Mouse (Mus musculus) lung, postnatal 10 days (tissue): Measurements from ENCODE around the gene Spc25.

Experiments used
- DNase-seq: peaks from one replicate; pipeline ENCODE4 v3.0.0; 2021

Spc25 gene

DNA sequence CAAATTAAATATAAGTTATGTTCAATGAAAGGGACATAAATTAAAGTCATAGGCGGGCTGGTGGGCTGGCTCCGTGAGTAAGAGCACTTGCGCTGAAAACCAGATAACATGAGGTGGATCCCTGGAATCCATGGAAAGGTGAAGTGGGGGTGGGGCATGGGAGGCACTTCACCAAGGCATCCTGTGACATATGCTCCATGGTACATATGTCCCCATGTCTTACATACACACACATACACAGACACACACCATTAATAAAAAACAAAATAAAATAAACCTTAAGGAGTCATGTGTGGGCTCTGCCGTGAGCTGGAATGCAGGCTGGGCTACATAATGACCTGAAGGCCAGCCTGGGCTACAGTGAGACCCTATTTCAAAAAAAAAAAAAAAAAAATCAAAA lies 26.3 kb downstream of the Spc25 start:
- DNase-seq, result no peak

DNA sequence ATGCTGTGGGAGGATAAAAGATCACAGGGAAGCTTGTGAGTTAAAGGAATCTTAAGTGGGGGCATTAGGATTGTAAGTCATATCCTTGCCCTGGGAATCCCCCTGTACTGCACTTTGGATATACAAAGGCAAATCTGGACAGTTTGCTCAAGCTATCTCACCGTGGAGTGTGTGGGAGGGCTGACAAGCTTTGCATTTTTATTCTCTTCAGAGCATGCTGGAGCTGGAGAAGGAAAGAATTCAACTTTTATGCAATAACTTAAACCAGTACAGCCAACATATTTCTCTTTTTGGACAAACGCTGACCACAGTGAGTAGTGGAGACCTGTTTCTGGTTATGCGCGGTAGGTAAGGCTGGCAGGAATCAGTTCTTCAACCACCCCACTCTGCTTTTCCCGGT lies 30.7 kb downstream of the Spc25 start:
- no peak for DNase-seq

DNA sequence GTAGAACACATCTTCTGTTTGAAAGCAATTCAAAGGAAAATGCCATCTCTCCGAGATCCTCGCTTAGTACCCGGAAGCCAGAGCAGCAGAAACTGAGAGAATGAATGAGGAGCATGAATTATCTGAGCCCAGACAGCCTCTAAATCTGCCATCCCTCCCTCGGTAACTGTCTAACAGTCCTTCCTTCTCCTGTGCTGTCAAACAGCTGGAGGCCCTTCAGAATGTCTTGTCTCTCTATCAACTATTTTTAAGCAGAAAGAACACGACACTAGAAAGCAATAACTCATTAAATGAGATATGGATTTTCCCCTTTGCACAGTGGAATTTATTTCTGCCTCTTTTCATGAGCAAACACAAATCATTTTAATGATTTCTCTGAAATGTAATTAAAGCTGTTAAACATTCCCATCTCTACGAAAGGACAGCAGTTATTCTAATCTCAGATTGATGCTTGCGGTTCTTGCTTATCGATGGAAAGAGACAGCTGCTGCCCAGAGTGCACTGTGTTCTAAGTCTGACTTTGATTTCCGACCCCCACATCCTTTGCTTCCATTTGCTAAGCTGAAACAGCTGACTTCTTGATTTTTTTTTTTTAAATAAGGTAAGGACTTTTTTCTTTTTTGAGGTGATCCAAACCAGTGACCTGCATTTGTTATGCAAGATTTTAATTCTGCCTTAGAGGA lies 35.5 kb downstream of the Spc25 start:
- no peak for DNase-seq

DNA sequence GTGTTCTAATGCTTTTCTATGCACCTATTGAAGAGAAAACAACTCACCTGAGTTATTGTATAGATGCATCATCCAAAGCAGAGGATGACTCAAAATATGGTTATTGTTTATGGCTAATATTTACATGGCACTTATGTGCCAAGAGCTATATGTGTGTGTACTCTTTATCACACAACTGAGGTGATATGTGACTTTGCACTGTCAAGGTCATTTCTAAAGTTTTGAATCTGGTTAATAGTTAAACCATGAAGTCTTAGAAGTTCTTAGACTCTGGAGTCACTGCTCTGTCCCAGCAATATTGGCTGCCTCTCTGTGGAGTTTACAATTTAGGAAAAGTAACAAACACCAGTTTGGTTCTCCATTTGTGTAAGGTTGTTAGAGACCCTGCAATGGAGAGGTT lies 47.1 kb downstream of the Spc25 start:
- no peak for DNase-seq

DNA sequence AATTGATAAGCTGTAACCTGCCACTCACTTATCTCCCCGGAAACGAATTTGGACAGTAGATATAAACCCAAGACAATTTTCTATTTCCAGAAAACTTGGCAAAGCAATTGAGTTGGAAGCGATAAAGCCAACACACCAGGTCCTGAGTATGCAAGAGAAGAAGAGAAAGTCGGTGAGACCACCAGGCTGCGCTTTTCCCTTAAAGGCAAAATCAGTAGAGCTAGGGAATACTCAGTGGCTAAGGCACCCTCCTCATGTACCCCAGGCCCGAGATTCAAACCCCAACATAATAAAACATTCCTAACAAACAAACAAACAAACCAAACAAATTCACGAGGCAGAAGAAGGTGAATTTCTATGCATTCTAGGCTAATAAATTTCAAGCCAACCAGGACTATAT lies 49.7 kb downstream of the Spc25 start:
- DNase-seq, result no peak

DNA sequence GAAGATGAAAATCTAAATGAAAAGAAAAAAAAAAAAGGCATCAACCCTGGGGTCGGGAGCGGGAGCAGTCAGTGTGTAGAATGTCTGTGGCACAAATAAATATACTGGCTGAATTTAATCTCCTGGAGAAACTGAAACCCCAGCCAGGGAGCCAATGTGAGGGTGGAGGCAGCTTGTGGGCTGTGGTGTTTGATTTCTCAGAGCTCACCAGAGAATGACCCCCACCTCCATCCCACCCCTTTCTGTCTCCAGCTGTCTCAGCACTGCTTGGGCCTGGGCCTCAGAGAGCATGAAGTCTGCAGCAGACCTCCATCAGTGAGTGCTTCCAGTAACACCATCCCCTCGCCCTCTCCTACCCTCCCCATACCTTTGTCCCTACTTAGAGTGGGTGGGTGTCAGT lies 50.1 kb downstream of the Spc25 start:
- no peak for DNase-seq

DNA sequence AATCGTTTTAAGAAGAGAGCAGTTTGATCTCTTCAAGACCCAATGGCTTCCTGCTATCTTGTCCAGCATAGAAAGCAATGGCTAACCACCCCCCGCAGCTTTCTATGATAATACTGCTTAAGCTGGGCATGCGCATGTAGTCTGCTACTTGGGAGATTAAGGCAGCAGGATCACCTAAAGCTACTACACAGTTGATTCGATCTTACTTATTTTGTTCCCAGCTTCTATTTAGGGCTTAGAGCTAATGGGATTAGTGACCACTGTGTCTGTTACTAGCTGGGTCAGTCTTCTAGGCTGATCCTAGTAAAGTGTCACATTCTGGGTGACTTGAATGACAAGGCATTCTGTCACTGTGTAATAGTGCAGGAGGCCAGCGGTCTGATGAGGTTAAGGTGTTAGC lies 55.2 kb downstream of the Spc25 start:
- no peak for DNase-seq

DNA sequence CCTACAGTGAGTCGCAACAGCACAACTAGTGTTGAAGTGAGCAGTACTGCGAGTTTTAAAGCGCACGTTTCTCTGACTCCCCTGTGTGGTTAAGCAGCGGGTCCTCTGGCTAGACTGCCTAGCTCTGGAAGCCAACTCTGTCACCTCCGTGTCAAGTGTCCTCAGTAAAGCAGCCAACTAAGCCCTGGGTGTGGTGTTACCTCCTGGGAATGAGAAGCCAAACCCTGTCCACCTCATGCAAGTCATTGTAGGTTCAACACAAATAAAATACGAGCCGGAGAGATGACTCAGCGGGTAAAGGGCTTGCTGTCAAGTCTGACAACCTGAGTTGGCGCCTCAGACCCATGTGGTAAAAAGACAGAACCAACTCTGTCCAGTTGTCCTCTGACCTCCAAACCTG lies 56.8 kb downstream of the Spc25 start:
- DNase-seq, result no peak

DNA sequence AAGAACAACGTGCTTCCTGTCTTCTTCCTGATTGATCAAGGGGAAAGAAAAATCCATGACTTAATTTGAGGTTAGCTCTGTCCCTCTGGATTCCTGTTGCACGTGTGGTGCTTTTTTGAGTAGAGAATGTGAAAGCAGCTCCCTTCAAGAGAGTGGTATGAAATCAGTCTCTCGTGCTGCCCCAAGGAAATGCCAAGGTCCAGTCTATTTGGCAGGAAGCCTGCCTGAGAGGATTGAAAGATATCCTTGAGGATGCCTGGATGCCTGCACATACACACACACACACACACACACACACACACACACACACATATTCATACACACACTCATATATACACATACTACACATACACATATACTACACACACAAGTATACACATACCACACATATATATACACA lies 57.3 kb downstream of the Spc25 start:
- DNase-seq, result no peak
